Mouse (Mus musculus): ENCODE data around the gene Prnp.

The Prnp gene

GRCm38 (mm10) chr2:131934243-131934642, 24.5 kb downstream of the Prnp start:
- TF ChIP-seq POU5F1 (IDR thresholded peaks at IDR 0.05; ENCODE audit: borderline replicate concordance, low read length) (no peak), CTCF (conservative IDR thresholded peaks at IDR 0.05; ENCODE audit: low read length) (no peak), NANOG (IDR thresholded peaks at IDR 0.05; ENCODE audit: borderline replicate concordance, low read length) (no peak)
- Histone ChIP-seq H3K27me3 (ENCODE audit: insufficient read depth, low read length) (no peaks in the 10 kb centered on the region), H3K36me3 (ENCODE audit: insufficient read depth, low read length) (peaks cover 24% of the 10 kb centered on the region), H3K4me3 (replicated peaks; ENCODE audit: low read length) (no peak overlapping the region), H3K4me1 (replicated peaks; ENCODE audit: low read depth, low read length) (peaks cover 12% of the 10 kb centered on the region), H3K9me3 (ENCODE audit: low read length) (peaks cover 50% of the 10 kb centered on the region)

GRCm38 (mm10) chr2:131935390-131936105, 25.8 kb downstream of the Prnp start:
- H3K36me3 ChIP-seq (ENCODE audit: insufficient read depth, low read length): peaks cover 24% of the 10 kb centered on the region
- peaks cover 50% of the 10 kb centered on the region for H3K9me3 ChIP-seq (ENCODE audit: low read length)
- TF ChIP-seq CTCF (conservative IDR thresholded peaks at IDR 0.05; ENCODE audit: low read length): no peak
- no peak for TF ChIP-seq POU5F1 (IDR thresholded peaks at IDR 0.05; ENCODE audit: borderline replicate concordance, low read length)
- no peak for TF ChIP-seq NANOG (IDR thresholded peaks at IDR 0.05; ENCODE audit: borderline replicate concordance, low read length)
- H3K4me1 ChIP-seq (replicated peaks; ENCODE audit: low read depth, low read length): peaks cover 13% of the 10 kb centered on the region
- H3K4me3 ChIP-seq (replicated peaks; ENCODE audit: low read length): no peak overlapping the region
- H3K27me3 ChIP-seq (ENCODE audit: insufficient read depth, low read length): no peaks in the 10 kb centered on the region

- Histone ChIP-seq H3K36me3 (ENCODE audit: insufficient read depth, low read length) (peaks cover 22% of the 10 kb centered on the region), H3K27me3 (ENCODE audit: insufficient read depth, low read length) (no peaks in the 10 kb centered on the region), H3K4me3 (replicated peaks; ENCODE audit: low read length) (no peak overlapping the region), H3K4me1 (replicated peaks; ENCODE audit: low read depth, low read length) (peaks cover 13% of the 10 kb centered on the region), H3K9me3 (ENCODE audit: low read length) (peaks cover 43% of the 10 kb centered on the region)
- TF ChIP-seq POU5F1 (IDR thresholded peaks at IDR 0.05; ENCODE audit: borderline replicate concordance, low read length) (no peak), NANOG (IDR thresholded peaks at IDR 0.05; ENCODE audit: borderline replicate concordance, low read length) (no peak), CTCF (conservative IDR thresholded peaks at IDR 0.05; ENCODE audit: low read length) (no peak)
Observed at GRCm38 (mm10) chr2:131936410-131936809, 26.7 kb downstream of the Prnp start.

GRCm38 (mm10) chr2:131939404-131940111, 29.8 kb downstream of the Prnp start:
- H3K27me3 ChIP-seq (ENCODE audit: insufficient read depth, low read length): no peaks in the 10 kb centered on the region

GRCm38 (mm10) chr2:131940506-131940905, 30.8 kb downstream of the Prnp start:
- Histone ChIP-seq H3K36me3 (ENCODE audit: insufficient read depth, low read length) (peaks cover 4% of the 10 kb centered on the region; the same call in 1 of the 2 replicates), H3K4me3 (replicated peaks; ENCODE audit: low read length) (no peak overlapping the region), H3K4me1 (replicated peaks; ENCODE audit: low read depth, low read length) (peaks cover 13% of the 10 kb centered on the region), H3K27me3 (ENCODE audit: insufficient read depth, low read length) (no peaks in the 10 kb centered on the region), H3K9me3 (ENCODE audit: low read length) (peaks cover 15% of the 10 kb centered on the region)
- TF ChIP-seq CTCF (conservative IDR thresholded peaks at IDR 0.05; ENCODE audit: low read length) (no peak), NANOG (IDR thresholded peaks at IDR 0.05; ENCODE audit: borderline replicate concordance, low read length) (no peak), POU5F1 (IDR thresholded peaks at IDR 0.05; ENCODE audit: borderline replicate concordance, low read length) (no peak)

More at GRCm38 (mm10) chr2:131939404-131940111, 29.8 kb downstream of the Prnp start:
- TF ChIP-seq POU5F1 (IDR thresholded peaks at IDR 0.05; ENCODE audit: borderline replicate concordance, low read length): no peak
- TF ChIP-seq CTCF (conservative IDR thresholded peaks at IDR 0.05; ENCODE audit: low read length): peak; percentile 77
- Histone ChIP-seq H3K4me1 (replicated peaks; ENCODE audit: low read depth, low read length) (peaks cover 13% of the 10 kb centered on the region), H3K4me3 (replicated peaks; ENCODE audit: low read length) (no peak overlapping the region), H3K9me3 (ENCODE audit: low read length) (peaks cover 25% of the 10 kb centered on the region), H3K36me3 (ENCODE audit: insufficient read depth, low read length) (peaks cover 4% of the 10 kb centered on the region; the same call in 1 of the 2 replicates)

- no peak for TF ChIP-seq CTCF (conservative IDR thresholded peaks at IDR 0.05; ENCODE audit: low read length)
- no peak for TF ChIP-seq NANOG (IDR thresholded peaks at IDR 0.05; ENCODE audit: borderline replicate concordance, low read length)
- TF ChIP-seq POU5F1 (IDR thresholded peaks at IDR 0.05; ENCODE audit: borderline replicate concordance, low read length): no peak
- Histone ChIP-seq H3K9me3 (ENCODE audit: low read length) (peaks cover 12% of the 10 kb centered on the region), H3K4me1 (replicated peaks; ENCODE audit: low read depth, low read length) (peaks cover 13% of the 10 kb centered on the region), H3K36me3 (ENCODE audit: insufficient read depth, low read length) (peaks cover 4% of the 10 kb centered on the region; the same call in 1 of the 2 replicates), H3K4me3 (replicated peaks; ENCODE audit: low read length) (no peak overlapping the region), H3K27me3 (ENCODE audit: insufficient read depth, low read length) (peaks cover 2% of the 10 kb centered on the region; the same call in 1 of the 2 replicates)
Observed at GRCm38 (mm10) chr2:131941501-131941900, 31.8 kb downstream of the Prnp start.

- Histone ChIP-seq H3K4me3 (replicated peaks; ENCODE audit: low read length) (no peak overlapping the region), H3K27me3 (ENCODE audit: insufficient read depth, low read length) (peaks cover 8% of the 10 kb centered on the region; the same call in 1 of the 2 replicates), H3K4me1 (replicated peaks; ENCODE audit: low read depth, low read length) (peaks cover 11% of the 10 kb centered on the region), H3K36me3 (ENCODE audit: insufficient read depth, low read length) (no peaks in the 10 kb centered on the region), H3K9me3 (ENCODE audit: low read length) (peaks cover 12% of the 10 kb centered on the region)
- TF ChIP-seq NANOG (IDR thresholded peaks at IDR 0.05; ENCODE audit: borderline replicate concordance, low read length) (no peak), POU5F1 (IDR thresholded peaks at IDR 0.05; ENCODE audit: borderline replicate concordance, low read length) (no peak), CTCF (conservative IDR thresholded peaks at IDR 0.05; ENCODE audit: low read length) (no peak)
Observed at GRCm38 (mm10) chr2:131944370-131944769, 34.6 kb downstream of the Prnp start.

- no peak overlapping the region for H3K4me3 ChIP-seq (replicated peaks; ENCODE audit: low read length)
- H3K4me1 ChIP-seq (replicated peaks; ENCODE audit: low read depth, low read length): peaks cover 18% of the 10 kb centered on the region
- TF ChIP-seq POU5F1 (IDR thresholded peaks at IDR 0.05; ENCODE audit: borderline replicate concordance, low read length) (no peak), NANOG (IDR thresholded peaks at IDR 0.05; ENCODE audit: borderline replicate concordance, low read length) (no peak), CTCF (conservative IDR thresholded peaks at IDR 0.05; ENCODE audit: low read length) (no peak)
- H3K36me3 ChIP-seq (ENCODE audit: insufficient read depth, low read length): no peaks in the 10 kb centered on the region
- H3K9me3 ChIP-seq (ENCODE audit: low read length): peaks cover 12% of the 10 kb centered on the region
- H3K27me3 ChIP-seq (ENCODE audit: insufficient read depth, low read length): peaks cover 8% of the 10 kb centered on the region; the same call in 1 of the 2 replicates
Observed at GRCm38 (mm10) chr2:131945225-131945624, 35.5 kb downstream of the Prnp start.
